Mouse (Mus musculus): Measurements from ENCODE around the gene Eef2kmt.
"Not testable (repeated sequence)": the region's sequence is repeated elsewhere in the genome, so short reads cannot be mapped to it uniquely, and the experiment has no call there.

Gene Eef2kmt

GRCm38 (mm10) chr16:5255779-5256496 is at the start of gene Eef2kmt:
Gene Eef2kmt (minus strand): TSS chr16:5255983.
- DNase-seq (ENCODE audit: low spot score), result peak; percentile 100

GRCm38 (mm10) chr16:5295238-5295637 is 39.5 kb upstream of the Eef2kmt start:
- no peak for DNase-seq (ENCODE audit: low spot score)

GRCm38 (mm10) chr16:5285376-5285775 is 29.6 kb upstream of the Eef2kmt start:
- DNase-seq (ENCODE audit: low spot score), result no peak

DNA sequence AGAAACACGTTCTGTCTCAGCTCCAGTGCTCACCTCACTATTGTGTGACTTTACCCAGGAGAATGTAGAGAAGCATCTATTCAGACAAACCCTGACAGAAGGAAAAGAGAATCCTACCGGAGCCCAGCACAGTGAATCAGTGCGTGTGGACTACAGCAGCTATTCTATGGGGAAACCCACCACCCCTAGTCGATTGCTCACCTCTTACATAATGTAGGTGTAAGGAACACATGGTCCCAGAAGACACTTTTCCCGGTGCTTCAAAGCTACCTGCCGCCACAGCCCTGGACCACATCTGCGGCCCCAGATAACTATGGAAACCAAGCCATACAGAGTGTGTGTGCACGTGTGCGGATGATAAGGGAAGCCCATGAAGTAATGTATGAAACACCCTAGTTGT is 26.9 kb upstream of the Eef2kmt start:
- DNase-seq (ENCODE audit: low spot score), result no peak

DNA sequence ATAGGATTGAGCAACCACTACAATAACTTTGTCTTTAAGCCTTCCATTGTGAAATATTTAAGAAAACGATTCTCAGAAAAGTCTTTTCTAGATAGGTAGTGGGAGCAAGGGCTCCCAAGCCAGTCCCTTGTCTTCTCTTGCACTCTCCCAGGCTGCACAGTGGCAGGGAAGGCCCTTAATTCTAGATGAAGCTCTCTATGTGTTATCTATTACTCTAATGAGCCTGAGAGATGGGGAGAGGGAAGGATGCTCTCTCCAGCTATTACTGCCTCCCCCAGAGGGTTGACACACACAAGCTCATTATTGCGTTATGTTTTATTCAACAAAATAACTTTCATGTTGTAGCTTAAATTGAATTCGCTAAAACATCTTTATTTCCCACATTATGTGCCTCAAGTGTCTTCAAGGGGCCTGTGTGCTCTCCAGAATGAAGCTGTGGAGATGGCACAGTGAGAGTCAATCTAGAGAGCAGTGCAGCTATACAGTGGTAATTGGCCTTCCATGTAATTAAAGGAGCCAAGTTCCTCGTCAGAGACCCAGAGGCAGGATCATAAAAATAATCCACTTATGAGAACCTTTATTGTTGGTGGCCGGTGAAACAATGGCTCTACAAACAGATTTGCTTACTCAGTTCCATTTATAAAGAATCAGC is 23.9 kb upstream of the Eef2kmt start:
- no peak for DNase-seq (ENCODE audit: low spot score)

DNA sequence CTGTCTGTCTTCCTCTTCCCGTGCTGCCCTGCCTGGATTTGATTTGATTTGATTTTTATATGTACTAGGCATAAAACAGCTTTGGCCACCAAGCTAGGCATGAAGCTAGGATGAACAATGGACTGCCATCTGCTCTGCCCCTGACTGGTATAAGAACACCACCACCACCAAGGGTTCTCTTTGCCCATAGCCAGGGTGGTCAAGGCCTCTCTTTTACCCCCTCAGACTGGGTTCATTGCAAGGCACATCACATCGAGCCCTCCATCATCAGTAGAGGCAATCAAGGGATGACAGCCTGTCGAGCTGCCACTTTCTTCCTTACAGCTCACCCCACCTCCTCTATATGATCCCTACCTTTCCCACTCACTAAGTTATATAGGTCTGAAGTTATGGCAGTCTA is 16.6 kb upstream of the Eef2kmt start:
- DNase-seq (ENCODE audit: low spot score), result no peak

DNA sequence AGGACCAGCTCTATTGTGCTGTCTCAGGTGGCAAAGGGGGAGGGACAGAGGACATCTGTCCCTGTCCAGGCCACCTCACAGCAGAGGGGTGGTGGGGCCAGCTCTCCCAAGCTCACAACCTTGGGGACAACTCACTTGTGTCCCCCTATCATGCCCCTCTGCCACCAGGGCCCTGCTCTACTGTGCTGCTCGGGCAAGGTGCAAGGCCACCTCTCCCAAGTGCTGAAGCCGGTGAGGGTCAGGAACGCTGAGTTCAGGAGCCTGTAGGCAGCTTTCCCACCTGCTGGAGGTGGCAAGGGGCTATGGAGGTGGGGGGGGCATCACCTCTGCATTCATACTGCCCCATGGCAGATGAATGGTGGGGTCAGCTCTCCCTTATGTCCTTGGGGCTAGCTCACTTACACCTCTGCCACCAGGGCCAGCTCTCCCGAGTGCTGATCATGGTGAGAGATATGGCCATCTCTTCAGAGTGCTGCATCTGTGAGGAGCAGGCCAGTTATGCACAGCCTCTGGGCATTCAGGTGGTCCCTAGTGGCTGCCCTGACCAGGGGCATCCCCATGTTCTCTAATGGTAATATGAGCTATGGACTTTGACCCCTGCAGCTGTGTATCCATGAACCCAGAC is 15.7 kb upstream of the Eef2kmt start:
- DNase-seq (ENCODE audit: low spot score), result no peak

GRCm38 (mm10) chr16:5263926-5264325 is 8.1 kb upstream of the Eef2kmt start:
- DNase-seq (ENCODE audit: low spot score), result no peak

DNA sequence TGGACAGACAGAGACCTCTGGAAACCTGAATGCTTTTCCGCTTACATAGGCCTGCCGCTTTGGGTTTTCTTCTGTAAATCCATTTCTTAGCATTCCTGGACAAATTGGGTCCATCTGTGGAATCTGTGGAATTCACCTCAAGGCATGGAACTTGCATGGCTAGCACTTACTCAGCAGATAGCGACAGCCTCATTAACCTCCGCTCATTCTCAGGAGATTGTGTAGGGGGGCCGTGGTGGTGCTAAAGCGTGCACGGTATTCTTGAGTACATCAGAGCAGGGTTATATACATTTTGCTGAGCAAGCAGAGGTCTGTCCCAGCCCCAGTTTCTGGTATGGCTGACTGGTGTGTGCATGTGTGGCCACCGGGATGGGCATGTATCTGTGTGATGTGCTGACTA is 7.4 kb upstream of the Eef2kmt start:
- DNase-seq (ENCODE audit: low spot score), result no peak

GRCm38 (mm10) chr16:5255081-5255740 is 572 bp downstream of the Eef2kmt start:
- DNase-seq (ENCODE audit: low spot score), result no peak

DNA sequence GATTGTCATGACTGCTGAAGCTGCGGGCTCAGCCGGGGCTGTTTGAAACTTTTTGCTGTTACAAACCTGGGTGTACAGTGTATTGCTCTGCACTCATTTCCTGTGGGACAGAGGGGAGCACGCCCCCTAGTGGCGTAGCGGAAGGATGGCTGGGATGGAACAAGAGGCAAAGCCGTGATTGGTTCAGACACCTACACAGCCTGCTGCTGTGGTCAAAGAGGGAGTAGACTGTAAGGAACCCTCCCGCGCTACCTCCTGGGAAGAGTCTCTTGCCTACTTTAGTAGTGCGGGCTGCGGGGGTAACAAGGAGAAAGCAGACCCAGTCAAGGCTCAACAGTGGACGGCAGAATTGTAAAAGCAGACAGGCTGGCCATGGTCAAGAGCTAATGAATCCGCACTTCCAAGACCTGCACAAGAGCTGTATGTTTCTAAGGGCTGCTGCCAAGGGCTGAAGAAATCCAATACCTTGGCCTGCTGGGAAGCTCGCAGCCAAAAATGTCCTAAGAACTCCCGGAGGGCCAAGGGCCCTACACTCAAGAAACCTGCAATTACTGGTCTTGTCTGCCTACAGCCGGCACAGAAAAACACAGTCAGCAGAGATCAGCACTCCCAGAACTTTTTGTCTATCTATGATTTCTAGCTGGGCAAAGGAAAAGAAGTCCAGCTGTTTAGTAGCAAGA is 1.3 kb downstream of the Eef2kmt start:
- peak; percentile 96 for DNase-seq (ENCODE audit: low spot score)

GRCm38 (mm10) chr16:5252260-5252659 is 3.5 kb downstream of the Eef2kmt start:
- no peak for DNase-seq (ENCODE audit: low spot score)

GRCm38 (mm10) chr16:5250891-5251290 is 4.9 kb downstream of the Eef2kmt start:
- no peak for DNase-seq (ENCODE audit: low spot score)

DNA sequence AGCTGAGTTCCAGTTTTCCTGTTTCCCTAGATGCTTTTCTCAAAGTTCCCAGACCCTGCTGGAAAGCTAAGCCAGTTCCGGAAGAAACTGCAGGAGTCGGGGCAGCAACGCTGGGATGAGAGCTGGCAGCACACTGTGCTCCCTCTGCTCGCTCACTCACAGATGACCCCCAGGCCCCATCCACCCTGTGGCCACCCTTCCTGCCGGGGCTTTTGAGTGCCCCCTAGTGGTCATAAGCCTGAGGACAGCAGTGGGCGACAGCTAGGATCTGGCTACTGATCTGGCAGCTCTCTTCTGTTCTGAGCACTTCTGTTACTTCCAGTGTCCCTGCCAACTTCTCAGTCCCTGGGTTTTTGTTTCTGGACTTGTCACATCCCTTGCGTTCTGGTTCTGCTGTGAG is 11.4 kb downstream of the Eef2kmt start:
- peak; percentile 78 for DNase-seq (ENCODE audit: low spot score)

- DNase-seq (ENCODE audit: low spot score), result no peak
Measured at GRCm38 (mm10) chr16:5242882-5243281, 12.9 kb downstream of the Eef2kmt start.

DNA sequence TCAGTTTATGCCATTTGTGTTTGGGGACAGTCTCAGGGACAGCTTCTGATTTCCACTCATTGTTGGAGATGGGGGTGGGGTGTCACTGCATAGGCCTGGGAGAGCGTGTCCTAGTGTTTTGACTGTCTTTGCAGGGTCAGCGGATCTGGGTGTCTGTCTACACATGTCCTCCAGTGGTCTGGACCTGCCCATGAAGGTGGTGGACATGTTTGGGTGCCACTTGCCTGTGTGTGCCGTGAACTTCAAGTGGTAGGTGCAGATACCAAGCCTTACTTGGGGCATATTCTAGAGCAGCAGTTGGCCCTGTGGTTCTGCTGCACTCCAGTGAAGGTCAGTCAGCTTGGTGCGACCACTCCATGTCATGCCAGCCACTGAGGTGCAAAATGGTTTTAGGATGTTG is 13.4 kb downstream of the Eef2kmt start:
- DNase-seq (ENCODE audit: low spot score), result no peak

DNA sequence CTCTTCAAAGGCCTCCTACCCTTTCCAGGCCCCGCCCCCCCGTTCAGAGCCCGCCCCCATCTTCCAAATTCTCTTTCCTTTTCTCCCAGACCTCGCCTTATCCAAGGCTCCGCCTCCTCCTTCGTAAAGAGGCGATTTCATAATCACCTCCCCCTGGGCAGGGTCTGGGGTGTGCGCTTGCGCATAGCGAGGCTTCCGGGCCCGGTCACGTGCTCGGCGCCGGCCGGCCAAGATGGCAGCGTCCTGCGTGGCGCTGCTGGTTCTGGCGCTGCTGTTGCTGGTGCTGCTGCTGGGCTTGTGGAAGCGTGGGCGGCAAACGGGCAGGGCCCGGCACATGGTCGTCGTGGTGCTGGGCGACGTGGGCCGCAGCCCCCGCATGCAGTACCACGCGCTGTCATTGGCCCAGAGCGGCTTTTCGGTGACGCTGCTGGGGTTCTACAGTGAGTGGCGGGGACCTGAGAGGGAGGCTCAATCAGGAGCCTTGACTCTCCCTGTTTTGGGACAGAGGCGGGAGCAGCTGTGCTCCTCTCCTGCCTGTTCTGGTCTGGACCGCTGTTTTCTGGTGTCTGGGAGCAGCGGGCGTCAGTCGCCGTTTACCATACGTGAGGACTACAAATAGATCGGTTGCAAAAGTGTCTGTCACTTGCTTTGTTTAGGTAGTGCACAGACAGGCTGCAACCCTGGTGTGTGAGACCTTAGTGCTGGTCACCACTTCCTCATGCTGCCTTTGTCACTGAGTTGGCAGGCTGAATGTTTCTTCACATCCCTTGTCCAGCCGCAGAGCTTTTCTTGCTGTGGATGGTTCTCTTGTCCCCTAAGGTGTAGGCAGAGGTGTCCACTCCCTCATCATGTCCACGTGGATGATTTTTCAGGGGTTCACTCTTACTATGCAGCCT is 22.1 kb downstream of the Eef2kmt start, which contains the start of gene Alg1:
Alg1 (plus strand) TSS at position 204 of the 896 bp plus-strand sequence.
- peak; percentile 99 for DNase-seq (ENCODE audit: low spot score)

GRCm38 (mm10) chr16:5232982-5233381 is 22.8 kb downstream of the Eef2kmt start:
- no peak for DNase-seq (ENCODE audit: low spot score)

DNA sequence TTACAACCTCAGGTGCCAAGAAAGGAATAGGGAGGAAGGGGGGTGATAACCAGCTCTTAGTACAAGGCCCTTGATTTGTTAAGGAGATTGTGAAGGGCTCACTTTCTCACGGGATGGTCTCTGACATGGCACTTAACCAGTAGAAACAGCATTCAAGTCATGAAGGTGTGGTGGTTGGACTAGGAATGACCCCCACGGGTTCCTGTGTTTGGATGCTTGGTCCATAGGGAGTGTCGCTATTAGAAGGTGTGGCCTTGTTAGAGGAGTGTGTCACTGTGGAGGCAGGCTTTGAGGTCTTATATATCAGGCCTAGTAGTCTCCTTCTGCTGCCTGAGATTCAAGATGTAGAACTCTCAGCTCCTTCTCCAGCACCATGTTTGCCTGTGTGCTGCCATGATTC is 27.7 kb downstream of the Eef2kmt start:
- not testable (repeated sequence) for DNase-seq (ENCODE audit: low spot score)

- DNase-seq (ENCODE audit: low spot score), result not testable (repeated sequence)
Measured at GRCm38 (mm10) chr16:5227501-5227900, 28.3 kb downstream of the Eef2kmt start.

DNA sequence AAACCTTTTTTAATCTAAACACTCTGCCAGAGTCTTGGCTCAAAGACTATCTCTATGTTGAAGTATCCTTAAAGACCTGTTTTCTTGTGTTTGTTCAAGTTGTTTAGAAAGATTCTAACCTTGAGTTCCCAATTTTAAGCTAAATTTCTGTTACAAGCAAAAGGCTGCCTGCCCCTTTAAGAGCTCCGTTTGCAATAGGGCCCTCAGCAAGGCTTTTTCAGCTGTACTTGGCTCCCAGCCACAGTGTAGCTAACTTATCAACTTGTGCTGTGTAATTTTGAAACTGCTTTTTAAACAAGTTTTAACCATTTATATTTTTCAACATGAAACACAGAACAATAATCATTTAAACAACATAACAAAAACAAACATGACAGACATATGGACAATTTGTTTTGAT is 29.2 kb downstream of the Eef2kmt start:
- not testable (repeated sequence) for DNase-seq (ENCODE audit: low spot score)
